Mouse (Mus musculus) lung, embryonic 16.5 days (tissue): ENCODE measurements around the gene Mfn2. TPM values are rescaled to one million over a fixed set of nuclear protein-coding genes. Genes with fewer than 3 reads are reported as not detected.

Experiments
- polyA plus RNA-seq: library from polyadenylated mRNA; unstranded; fragments of >200 nt; fragmentation: Nextera tagmentation; extraction: Ambion mirVana; gene quantifications from 2 replicates; pipeline ENCODE4 v1.2.1, GENCODE M21; 2015

Mfn2 gene
- polyA plus RNA-seq, 1 experiment from 2014 or later: 36.6 TPM

Other genes with a start within 250 kb of the Mfn2 start
- gene Zfp534, start 202.2 kb downstream of the Mfn2 start, polyA plus RNA-seq: not detected in 2 replicates
- gene Zfp984, start 94.9 kb downstream of the Mfn2 start, polyA plus RNA-seq: 5.7 and 6.2 TPM in 2 replicates
- gene Zfp933, start 56.3 kb downstream of the Mfn2 start, polyA plus RNA-seq: 5.5 and 6.5 TPM in 2 replicates
- 47.0 and 48.2 TPM in 2 replicates for gene Miip, start 35.9 kb downstream of the Mfn2 start, polyA plus RNA-seq
- 7.3 and 9.5 TPM in 2 replicates for gene Fv1, start 35.7 kb downstream of the Mfn2 start, polyA plus RNA-seq
- 50.8 and 51.4 TPM in 2 replicates for gene Plod1, start 32.1 kb upstream of the Mfn2 start, polyA plus RNA-seq
- 9.2 and 11.7 TPM in 2 replicates for gene 2510039O18Rik, start 36.2 kb upstream of the Mfn2 start, polyA plus RNA-seq
- gene Nppb, start 81.1 kb upstream of the Mfn2 start, polyA plus RNA-seq: 2.9 and 4.2 TPM in 2 replicates
- 122 and 163 TPM in 2 replicates for gene Nppa, start 96.0 kb upstream of the Mfn2 start, polyA plus RNA-seq
- 4.5 and 4.8 TPM in 2 replicates for gene Clcn6, start 134.1 kb upstream of the Mfn2 start, polyA plus RNA-seq
- gene Mthfr, start 134.4 kb upstream of the Mfn2 start, polyA plus RNA-seq: 21.3 and 26.2 TPM in 2 replicates
- 16.3 and 17.8 TPM in 2 replicates for gene Agtrap, start 183.3 kb upstream of the Mfn2 start, polyA plus RNA-seq
- gene Mad2l2, start 225.7 kb upstream of the Mfn2 start, polyA plus RNA-seq: 47.6 and 50.2 TPM in 2 replicates
- gene Draxin, start 226.0 kb upstream of the Mfn2 start, polyA plus RNA-seq: 0.08 and 0.10 TPM in 2 replicates
- gene Fbxo6, start 247.4 kb upstream of the Mfn2 start, polyA plus RNA-seq: 13.7 and 17.3 TPM in 2 replicates